Mouse (Mus musculus) 3T3-L1 (cell line): Measurements from ENCODE around the gene Fam160b1.
A peak's percentile ranks its signal among the peaks of the same experiment; 100 is the strongest.

ENCODE experiments used
- DNase-seq: peaks from one replicate; pipeline ENCODE4 v3.0.0-alpha.2; 2015; ENCODE audit warnings: low read depth, low spot score

The Fam160b1 gene

DNA sequence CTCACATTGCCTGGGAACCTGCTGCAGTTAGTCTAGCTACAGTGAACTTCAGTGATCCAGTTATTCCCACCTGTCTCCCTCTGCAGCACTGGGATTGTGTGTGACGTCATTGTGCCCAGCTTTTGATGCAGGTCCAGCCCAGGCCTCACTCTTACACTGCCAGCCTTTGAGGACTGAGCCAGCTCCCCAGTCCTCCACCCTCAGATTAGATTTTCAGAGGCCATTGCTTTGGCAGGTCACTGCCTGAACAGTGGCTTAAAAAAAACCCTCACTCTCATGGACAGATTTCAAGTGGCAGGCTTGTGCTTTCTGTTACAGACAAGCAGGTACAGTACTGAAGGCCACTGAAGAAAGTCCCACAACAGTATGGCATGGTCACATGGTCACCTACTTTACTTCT, 15.8 kb upstream of the Fam160b1 start:
- DNase-seq, result no peak

DNA sequence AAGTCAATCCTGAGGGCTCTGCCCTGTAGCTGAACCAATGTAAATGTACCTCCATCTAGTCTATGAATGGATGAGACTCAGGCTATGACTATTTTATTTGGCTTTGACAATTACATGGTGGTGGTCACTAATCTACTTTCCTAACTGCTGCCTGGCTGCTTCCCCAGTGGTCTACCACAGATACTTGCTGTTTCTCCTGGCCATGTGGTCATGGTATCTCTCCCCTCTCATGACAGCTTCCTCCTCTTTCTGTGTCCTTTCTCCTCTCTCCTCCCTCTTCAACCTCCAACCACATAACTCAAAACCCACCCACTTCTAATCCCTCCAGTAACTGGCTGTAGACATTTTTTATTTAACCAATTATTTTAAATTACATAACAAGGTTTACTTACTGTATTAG, 11.4 kb upstream of the Fam160b1 start:
- DNase-seq, result no peak

DNA sequence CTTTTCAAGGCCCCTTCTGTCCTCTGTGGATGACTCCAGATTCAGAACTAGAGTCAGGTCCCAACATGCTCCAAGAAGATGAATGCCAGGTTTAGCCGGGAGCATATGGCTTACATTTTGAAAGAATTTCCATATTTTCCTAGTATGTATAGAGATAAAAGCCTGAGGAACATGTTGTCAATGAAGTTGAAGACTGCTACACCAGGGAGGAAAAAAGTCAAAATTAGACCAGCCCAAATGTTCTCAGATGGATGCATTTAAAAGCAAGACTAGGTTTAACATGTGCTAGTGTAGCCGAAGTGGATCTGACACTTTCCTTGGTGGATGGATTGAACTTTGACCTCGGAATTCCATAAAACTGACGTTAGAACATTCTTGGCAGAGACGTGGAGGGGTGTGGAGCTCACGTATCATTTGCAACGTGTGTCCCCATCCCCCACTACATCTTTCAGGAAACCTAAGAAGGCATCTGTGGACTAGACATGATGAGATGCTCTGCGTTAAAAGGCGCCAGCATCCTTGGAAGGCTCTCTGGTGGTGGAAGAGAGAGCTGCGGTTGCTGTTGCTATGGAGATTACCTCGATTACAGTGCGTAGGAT, 8.0 kb upstream of the Fam160b1 start:
- DNase-seq, result peak; percentile 46

DNA sequence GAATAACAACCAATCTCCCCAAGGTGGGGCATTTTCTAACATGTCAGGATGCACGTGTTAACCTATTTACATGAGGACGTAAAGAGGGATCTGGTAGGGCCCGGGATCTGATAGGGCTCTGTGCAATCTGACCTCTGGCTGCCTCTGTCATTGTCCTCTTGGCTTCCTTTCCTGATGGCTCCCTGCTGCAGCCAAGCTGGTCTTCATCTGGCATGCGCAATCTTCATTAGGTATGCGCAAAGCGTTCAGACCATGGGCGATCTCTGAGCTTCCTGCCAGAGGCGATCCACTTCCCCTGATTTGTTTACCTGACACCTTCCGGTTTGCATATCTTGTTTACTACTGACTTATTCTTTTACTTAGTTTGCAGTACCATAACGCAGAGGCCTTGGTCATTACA, 7.3 kb upstream of the Fam160b1 start:
- DNase-seq, result no peak

DNA sequence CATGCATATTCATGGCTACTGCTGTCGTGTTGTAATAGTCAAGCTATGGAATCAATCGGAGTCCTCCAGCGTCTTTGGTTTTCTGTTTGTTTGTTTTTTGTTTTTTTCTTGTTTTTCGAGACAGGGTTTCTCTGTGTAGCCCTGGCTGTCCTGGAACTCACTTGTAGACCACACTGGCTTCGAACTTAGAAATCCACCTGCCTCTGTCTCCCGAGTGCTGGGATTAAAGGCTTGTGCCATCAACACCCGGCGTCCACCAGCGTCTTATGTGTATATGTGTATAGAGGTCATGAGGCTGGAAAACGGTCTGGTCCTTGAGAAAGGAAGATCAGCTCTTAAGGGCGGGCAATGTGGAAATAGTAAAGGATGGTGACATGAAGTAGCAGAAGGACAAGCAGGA, 6.4 kb upstream of the Fam160b1 start:
- no peak for DNase-seq

DNA sequence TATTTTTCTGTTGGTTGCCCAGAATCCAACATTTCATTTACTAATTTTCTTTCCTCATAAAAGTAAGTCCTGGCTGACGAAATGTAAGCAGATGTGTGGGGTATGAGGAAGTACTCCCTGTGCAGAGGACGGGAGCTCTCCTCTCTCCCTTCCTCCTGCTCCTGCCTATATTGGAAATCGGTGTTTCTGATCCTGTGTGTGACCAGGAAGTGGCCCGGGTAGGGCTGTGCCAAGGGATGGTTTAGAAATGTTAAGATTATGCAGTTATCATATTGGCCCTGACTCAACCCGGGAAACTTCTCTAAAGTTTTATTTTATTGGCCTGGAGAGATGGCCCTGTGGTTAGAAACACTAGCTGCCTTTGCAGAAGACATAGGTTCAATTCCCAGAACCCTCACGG, 5.8 kb upstream of the Fam160b1 start:
- no peak for DNase-seq

DNA sequence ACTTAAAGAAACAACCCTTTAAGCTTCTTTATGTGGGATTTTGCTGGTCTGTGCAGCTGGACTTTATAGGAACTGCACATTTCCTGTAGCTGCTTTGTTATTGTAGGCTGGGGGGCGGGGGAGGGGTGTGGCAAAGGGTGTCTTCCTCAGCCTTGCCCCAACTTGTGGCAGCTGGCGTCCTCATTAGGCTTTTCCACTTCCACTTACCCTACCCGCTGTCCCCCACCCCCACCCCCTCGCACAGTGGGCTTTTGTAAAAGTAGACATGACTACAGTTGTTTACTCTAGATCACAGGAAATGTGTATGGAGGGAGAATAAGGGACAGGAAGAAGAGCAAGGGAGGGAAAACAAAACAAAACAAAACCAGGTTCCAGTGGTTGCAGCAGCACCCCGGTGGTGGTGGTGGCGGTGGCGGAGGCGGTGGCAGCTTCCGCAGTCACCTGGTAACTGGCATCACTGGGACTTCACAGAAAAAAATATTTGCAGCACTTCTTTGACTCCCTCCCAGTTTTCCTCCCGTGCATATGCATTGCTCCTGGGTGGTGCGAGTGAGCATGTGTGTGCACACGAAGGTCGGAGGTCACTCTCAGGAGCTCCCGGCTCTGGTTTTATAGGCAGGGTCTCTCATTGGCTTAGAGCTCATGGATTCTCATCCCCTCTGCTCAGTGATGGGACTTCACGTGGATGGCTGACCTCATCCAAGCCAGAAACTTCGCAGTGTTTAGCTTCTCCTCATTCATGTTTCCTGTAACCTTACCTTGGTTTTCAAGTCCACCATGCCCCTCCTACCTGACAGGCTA, 4.8 kb upstream of the Fam160b1 start:
- DNase-seq, result no peak

DNA sequence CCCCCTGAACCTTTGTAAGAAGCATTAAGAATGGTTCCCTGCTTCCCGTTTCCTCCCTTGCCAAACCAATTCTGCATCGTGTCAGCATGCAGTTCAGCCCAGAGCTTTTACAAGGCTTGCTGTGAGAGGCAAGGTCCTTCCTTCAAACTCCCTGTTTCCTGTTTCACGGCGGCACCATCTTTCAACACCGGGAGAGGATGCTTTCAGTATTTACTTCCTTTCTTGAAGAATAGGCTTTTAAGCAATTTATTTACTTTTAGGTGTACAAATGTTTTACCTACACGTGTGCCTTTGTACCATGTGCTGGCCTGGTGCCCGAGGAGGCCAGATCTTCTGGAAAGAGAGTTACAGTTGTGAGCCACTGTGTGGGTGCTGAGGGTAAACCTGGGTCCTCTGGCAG, 4.2 kb upstream of the Fam160b1 start:
- no peak for DNase-seq

DNA sequence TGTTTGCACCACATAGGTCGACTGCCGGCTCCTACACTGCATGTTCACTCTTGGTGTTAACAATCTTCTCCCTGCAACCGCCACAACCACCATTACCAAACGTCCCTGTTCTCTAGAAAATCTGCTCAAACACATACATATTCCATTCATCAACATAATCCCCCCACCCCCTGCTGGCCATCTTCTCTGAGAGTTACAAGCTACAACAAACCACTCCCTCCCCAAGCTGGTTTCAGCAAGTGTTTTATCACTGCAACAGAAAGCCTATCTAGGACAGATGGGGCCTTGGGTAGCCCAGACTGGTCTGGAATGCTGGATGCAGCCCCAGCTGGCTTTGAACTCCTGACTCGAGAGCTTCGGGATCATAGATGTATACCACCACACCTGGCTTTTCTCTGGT, 3.2 kb upstream of the Fam160b1 start:
- DNase-seq, result no peak

DNA sequence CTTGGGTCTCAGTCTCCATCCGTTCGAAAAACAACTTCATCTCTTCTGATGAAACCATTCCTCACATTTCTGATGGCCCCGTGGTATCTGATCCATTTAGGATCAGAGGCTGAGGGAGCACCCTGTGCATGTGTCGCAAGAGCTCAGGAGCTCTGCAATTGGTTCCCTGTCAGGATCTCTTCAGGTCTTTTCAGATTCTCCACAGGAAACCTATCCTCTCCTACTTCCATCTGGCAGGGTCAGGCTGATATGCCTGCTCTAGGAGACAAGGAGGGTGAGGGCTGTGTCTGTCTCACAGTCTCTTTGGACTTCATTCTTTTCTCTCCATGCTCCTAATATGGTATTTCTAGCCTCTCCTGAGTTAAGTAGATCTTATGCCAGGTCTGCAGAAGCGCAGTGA, 2.7 kb upstream of the Fam160b1 start:
- DNase-seq, result no peak

DNA sequence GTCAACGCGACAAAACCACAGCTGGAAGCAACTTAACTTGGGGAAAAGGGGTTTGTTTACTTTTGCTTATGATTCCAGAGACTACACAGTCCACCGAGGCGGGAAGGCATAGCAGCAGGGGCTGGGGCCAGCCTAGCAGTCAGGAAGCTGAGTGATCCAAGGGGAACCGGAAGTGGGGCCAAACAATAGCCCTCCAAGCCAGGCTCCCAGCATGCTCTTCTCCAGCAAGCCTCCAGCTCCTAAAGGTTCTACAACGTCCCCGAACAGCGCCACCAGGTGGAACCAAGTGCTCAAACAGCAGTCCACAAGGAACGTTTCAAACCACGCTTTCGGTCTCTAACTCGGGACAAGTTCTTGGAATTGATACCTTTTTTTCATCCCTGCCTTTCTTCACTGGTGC, 2.2 kb upstream of the Fam160b1 start:
- peak; percentile 48 for DNase-seq

DNA sequence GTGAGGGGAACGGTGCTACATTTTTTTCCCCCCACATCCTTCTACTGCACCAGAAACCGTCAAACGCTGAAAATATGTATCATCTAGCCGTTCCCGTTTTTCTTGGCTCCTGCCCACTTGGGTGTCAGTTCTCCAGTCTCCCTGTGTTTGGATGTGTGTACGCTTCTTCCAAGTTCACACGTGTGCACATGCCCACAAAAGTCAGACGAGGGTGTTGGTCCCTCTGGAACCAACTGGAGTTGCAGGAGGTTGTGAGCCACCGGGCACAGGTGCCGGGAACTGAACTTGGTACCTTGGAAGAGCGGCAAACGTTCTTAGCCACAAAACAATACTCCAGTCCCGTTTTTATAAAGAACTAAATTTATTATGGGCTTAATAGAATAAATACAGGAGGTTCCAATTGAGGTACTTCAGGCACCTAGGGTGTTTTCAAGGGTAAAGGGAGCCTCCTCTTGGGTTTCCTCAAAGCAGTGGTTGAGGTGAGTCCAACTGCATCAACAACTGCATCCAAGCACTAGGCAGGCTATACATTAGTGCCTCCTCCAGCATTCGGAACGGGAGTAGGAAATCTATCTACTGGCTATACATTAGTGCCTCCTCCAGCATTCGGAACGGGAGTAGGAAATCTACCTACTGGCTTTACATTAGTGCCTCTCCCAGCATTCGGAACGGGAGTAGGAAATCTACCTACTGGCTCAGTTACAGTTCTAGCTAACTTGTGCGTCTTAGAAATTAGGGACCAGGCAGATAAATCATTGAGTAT, 1.5 kb upstream of the Fam160b1 start:
- no peak for DNase-seq

DNA sequence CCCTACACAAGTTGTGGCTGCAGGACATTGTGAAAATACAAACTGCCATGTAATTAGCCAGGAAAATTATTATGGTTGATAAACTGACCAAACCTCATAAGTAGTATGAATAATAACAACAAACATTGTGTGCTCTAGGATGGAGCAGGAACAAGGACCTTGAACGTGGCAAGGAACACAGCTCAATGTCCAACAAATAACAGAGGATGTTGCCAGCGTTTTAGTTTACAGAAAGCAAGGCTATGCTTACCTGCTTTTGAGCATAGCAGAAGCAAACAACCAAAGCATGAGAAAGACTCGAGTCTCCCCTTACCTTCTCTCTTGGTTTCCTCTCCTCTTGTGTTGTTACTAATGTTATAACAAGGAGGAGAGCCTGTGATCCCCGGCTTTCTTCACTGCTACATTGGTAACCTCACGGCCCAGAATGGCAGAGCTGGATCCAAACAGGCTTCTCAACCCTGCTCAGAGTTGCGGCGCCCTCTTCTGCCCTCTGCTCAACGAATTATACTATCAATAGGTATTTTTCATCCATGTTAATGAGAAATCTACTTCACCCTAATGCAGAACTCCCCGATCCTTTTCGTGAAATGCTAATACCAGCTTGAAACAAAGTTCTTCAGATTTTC, 666 bp upstream of the Fam160b1 start:
- DNase-seq, result no peak

DNA sequence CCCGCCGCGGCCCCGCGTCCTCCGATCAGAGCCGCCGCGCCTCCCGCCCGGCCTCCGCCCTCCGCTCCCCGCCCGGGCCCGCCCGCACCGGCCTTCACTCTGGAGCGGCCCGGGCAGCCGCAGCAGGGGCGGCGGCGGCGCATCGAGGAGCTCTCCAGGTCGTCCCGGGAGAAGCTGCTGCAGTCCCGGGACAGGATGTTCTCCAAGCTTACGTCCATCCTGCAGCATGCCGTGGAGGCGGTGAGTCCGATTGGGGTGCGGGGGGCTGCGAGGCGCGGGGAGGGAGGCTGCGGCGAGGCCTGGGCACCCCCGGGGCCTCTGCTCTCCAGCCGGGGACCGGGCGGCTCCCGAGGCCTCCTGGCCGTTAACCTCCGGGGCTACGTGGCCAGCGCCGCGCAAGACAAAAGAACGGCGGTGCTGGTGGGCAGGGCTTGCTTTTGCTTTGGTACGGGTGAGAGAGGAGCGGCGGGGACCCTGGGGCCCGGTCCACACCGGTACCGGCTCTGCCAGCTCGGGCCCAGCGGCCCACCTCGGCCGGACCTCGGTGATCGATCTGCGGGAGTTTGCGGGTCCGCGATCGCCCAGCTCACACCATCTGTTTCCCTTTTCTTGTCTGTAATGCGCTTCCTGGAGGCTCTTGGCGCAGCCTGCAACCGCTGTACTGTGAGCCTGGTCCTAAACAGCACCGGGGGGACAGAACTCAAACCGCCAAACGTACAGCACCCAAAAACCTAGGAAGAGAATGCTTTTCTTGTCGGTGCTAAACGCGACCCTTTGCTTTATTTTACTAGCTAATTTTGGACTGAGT, 855 bp downstream of the Fam160b1 start:
- DNase-seq, result peak; percentile 64

DNA sequence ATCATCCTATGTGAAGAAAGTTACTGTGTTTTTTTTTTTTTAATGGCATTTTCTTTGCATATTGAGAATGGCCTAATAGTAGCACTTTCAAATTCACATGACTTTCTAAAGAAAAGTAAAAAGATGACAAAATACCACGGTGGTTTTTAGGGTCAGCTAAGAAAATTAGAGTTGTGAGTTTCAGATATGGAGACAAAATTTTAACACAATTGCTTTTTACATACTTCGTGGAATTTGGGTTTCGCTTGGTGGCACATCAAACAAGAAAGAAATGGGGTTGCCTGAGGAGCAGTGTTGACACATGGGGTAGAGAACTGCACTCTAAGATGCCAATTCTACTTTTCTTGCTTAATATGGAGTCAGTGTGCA, 1.4 kb downstream of the Fam160b1 start:
- DNase-seq, result peak; percentile 40

DNA sequence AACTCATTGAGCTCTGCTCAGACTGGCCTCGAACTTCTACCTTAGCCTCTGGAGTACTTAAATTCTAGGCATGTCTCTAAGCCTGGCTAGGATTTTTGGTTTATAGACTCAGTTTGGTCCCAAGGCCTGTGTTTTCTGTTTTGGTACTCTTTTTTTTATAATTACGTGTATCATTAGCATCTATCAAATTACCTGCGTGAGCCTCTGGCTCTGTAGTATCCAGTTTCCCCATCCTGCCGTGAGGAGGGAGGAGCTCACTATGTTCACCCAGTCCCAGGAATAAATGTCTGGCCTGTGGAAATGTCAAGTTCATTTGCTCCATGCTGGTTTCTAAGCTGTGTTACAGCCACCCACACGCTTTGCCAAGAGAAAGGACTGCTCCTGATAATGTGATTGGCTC, 2.1 kb downstream of the Fam160b1 start:
- DNase-seq, result peak; percentile 25

DNA sequence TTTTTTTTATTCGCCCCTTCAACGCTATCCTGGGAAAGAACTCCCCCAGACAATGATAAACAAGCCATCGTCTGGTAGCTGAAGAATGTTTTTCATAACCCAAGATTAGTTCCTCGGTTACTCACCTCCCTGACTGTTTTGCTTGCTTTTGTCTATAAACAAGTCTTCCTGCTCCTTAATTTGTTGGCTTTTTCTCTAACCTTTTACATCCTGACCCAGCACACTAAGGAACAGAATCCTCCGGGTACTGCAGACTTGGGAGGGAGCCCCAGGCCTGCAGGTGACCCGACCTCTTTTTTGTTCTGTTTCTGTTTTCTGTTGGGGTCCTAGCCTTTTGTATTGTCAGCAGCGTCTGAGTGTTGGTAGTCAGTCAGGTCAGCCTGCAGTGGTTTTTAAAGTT, 2.6 kb downstream of the Fam160b1 start:
- DNase-seq, result no peak

DNA sequence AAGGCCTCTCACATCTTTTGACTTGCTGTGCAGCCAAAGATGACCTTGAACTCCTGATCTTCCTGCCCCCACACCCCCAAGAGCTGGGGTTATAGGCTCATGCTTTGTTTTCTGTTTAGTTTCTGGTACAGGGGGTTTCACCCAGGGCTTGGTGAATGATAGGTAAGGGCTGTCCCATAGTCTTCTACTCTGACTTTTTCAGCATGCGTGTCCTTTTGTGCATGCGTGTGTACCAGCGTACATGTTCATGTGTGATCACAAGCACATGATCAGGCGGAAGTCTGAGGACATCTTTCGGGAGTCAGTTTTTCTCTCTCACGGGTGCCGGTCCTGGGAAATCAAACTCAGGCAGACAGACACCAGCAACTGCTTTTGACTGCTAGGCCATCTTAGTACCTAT, 3.1 kb downstream of the Fam160b1 start:
- no peak for DNase-seq

DNA sequence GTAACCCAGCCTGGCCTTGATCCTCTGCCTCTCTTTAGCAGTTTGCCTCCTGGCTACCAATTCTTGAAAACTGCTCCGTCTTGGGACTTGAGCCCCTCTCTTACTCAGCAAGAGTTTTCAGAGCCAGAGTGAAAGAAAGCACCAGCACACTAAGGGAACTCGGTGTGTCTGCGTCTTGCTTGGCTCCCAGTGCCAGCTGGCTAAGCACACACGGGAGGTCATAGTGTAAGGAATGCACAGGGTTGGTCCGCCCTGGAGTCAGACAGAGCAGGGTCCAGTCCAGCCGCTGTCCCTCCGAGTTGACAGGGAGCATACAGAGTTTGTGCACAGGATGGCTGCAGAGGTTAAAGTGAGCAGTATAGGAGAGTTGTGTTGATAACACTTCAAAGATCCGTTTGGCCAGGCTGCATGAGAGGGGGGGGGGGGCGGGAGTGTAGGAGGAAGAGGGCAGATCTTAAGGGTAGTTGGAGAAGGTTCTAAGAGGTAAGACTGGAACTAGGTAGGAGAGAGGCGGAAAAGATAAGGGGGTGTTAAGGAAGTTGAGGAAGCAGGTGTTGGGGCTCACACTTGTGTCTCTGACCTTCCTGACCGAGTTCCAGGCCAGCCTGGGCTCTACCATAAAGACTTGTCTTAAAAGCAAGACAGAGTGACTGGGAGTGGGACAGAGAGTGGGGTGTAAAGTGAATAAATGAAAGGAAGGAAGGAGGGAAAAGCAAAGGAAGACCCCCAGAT, 4.6 kb downstream of the Fam160b1 start:
- DNase-seq, result no peak

DNA sequence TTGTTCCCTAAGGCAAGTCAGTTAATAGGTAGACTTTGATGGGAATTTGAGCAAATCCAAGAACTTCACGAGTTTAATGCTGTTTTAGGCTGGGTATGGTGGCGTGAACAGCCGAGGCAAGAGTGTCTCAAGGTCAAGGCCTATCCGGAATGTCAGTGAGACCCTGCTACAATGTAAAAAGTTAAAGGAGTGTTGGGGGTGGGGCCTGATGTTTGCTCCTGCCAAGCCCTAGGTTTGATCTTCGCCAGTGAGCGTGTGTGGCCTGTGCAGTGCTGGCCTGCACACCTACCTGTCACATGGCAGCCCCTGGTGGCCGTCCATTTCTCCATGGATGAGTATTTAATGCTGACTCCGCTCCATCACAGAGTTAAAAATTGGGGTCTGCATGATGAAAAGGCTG, 5.5 kb downstream of the Fam160b1 start:
- DNase-seq, result no peak

DNA sequence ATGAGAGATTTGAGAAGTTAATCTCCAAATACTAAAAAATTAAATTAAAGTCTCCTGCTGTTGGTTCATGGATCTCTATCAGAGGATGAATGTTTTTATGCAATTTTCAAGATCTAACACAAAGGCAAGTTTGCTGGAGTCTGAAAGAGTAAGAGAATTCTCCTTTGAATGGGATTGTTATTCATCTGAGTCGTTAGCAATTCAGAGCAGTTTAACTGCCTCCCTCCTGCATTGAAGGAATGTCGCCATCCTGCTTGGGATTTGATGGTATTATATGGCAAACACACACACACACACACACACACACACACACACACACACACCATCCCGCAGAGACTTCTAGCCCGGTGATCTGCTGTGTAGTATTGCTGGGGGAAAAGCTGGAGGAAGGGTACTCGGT, 6.1 kb downstream of the Fam160b1 start:
- DNase-seq, result no peak
